Mouse (Mus musculus): ENCODE measurements around the gene Lpgat1. TPM values are rescaled to one million over a fixed set of nuclear protein-coding genes. Genes with fewer than 3 reads are reported as not detected.

The Lpgat1 gene
- total and polyA plus RNA-seq, 3 experiments = 15.3 to 40.0 (median 31.8) TPM

- no peak for TF ChIP-seq KAT2A (IDR thresholded peaks at IDR 0.05; ENCODE audit: insufficient replicate concordance, low read length)
- no peak for TF ChIP-seq MEF2A (IDR thresholded peaks at IDR 0.05; ENCODE audit: borderline replicate concordance, low read depth, low read length)
- TF ChIP-seq USF2 (conservative IDR thresholded peaks at IDR 0.05; ENCODE audit: low read depth, low read length) = no peak
- no peak for TF ChIP-seq EP300 (IDR thresholded peaks at IDR 0.05; ENCODE audit: low read length)
- dilution Hi-C loops (cut with MboI; ENCODE audit: extremely low pct_ligation_motif_present, extremely low pct_unique_long_range_greater_than_20kb, low sequenced_read_pairs) = no loop called here
- Histone ChIP-seq H3K9me3 (replicated peaks; ENCODE audit: low read length) (no peaks in the 10 kb centered on the region), H3K4me2 (ENCODE audit: insufficient read depth, low read depth, poor library complexity, severe bottlenecking) (no peak overlapping the region), H3K9ac (ENCODE audit: insufficient read depth, low read depth) (no peak overlapping the region), H3K79me2 (replicated peaks; ENCODE audit: control insufficient read depth, extremely low read depth, insufficient read depth, poor library complexity, severe bottlenecking) (no peaks in the 10 kb centered on the region), H3K36me3 (replicated peaks in 1 of 2; ENCODE audit: control insufficient read depth in 1 of 2, insufficient read depth in 1 of 2, low read length in 1 of 2) (no peaks in the 10 kb centered on the region), H3K27ac (ENCODE audit: insufficient read depth, low read depth) (no peak overlapping the region), H3K4me3 (replicated peaks in 1 of 3; ENCODE audit: low read depth in 2 of 3, low read length in 2 of 3, poor library complexity in 1 of 3) (no peak overlapping the region), H3K4me1 (ENCODE audit: control insufficient read depth in 1 of 2, insufficient read depth in 2 of 2) (no peaks in the 10 kb centered on the region), H3K27me3 (replicated peaks) (no peaks in the 10 kb centered on the region)
- DNase-seq (ENCODE audit: extremely low read depth) = no peak
- in situ Hi-C loops (cut with MboI; ENCODE audit: low pct_ligation_motif_present, low pct_unique_long_range_greater_than_20kb, low sequenced_read_pairs) = no loop called here
Observed at GRCm38 (mm10) chr1:191698253-191698795, 19.3 kb upstream of the Lpgat1 start.

GRCm38 (mm10) chr1:191704535-191704934 lies 13.1 kb upstream of the Lpgat1 start:
- Histone ChIP-seq H3K27ac (ENCODE audit: insufficient read depth, low read depth) (no peak overlapping the region), H3K9me3 (replicated peaks; ENCODE audit: low read length) (no peaks in the 10 kb centered on the region), H3K9ac (ENCODE audit: insufficient read depth, low read depth) (no peak overlapping the region), H3K4me2 (ENCODE audit: insufficient read depth, low read depth, poor library complexity, severe bottlenecking) (no peak overlapping the region), H3K4me3 (replicated peaks in 1 of 3; ENCODE audit: low read depth in 2 of 3, low read length in 2 of 3, poor library complexity in 1 of 3) (no peak overlapping the region), H3K4me1 (ENCODE audit: control insufficient read depth in 1 of 2, insufficient read depth in 2 of 2) (peaks cover 0 to 3% of the 10 kb centered on the region in 2 experiments; a peak in 1 of 4 replicates), H3K36me3 (replicated peaks in 1 of 2; ENCODE audit: control insufficient read depth in 1 of 2, insufficient read depth in 1 of 2, low read length in 1 of 2) (no peaks in the 10 kb centered on the region), H3K27me3 (replicated peaks) (no peaks in the 10 kb centered on the region), H3K79me2 (replicated peaks; ENCODE audit: control insufficient read depth, extremely low read depth, insufficient read depth, poor library complexity, severe bottlenecking) (no peaks in the 10 kb centered on the region)
- dilution Hi-C loops (cut with MboI; ENCODE audit: extremely low pct_ligation_motif_present, extremely low pct_unique_long_range_greater_than_20kb, low sequenced_read_pairs) = no loop called here
- TF ChIP-seq ZMIZ1 (IDR thresholded peaks at IDR 0.05; ENCODE audit: low read depth, low read length) = no peak
- no peak for TF ChIP-seq POLR2A (IDR thresholded peaks at IDR 0.05; ENCODE audit: low read depth, low read length)
- TF ChIP-seq NELFE (IDR thresholded peaks at IDR 0.05; ENCODE audit: low read depth, low read length) = no peak
- TF ChIP-seq MAX (IDR thresholded peaks at IDR 0.05; ENCODE audit: low read length) = no peak
- TF ChIP-seq CTCF (conservative IDR thresholded peaks at IDR 0.05 in 1 of 2, IDR thresholded peaks at IDR 0.05 in 1 of 2; ENCODE audit: low read depth in 2 of 2, low read length in 2 of 2) = no peak
- TF ChIP-seq PAX5 (IDR thresholded peaks at IDR 0.05; ENCODE audit: low read length) = no peak
- TF ChIP-seq ZNF384 (IDR thresholded peaks at IDR 0.05; ENCODE audit: low read depth, low read length) = no peak
- no peak for TF ChIP-seq MYC (IDR thresholded peaks at IDR 0.05; ENCODE audit: low read depth, low read length)
- TF ChIP-seq SIN3A (IDR thresholded peaks at IDR 0.05; ENCODE audit: low read length) = no peak
- TF ChIP-seq CHD1 (IDR thresholded peaks at IDR 0.05; ENCODE audit: low read depth, low read length) = no peak
- no peak for TF ChIP-seq RAD21 (IDR thresholded peaks at IDR 0.05; ENCODE audit: low read depth, low read length)
- TF ChIP-seq MAZ (IDR thresholded peaks at IDR 0.05; ENCODE audit: low read depth, low read length) = no peak
- TF ChIP-seq GABPA (IDR thresholded peaks at IDR 0.05; ENCODE audit: insufficient replicate concordance, low read depth, low read length) = no peak
- no peak for TF ChIP-seq NRF1 (IDR thresholded peaks at IDR 0.05; ENCODE audit: low read depth, low read length)
- TF ChIP-seq JUND (conservative IDR thresholded peaks at IDR 0.05; ENCODE audit: low read depth, low read length) = no peak
- TF ChIP-seq CHD2 (IDR thresholded peaks at IDR 0.05; ENCODE audit: low read length) = no peak
- TF ChIP-seq TCF12 (IDR thresholded peaks at IDR 0.05; ENCODE audit: low read depth, low read length) = no peak
- no peak for DNase-seq (ENCODE audit: extremely low read depth)
- in situ Hi-C loops (cut with MboI; ENCODE audit: low pct_ligation_motif_present, low pct_unique_long_range_greater_than_20kb, low sequenced_read_pairs) = loop anchor here (25.0 kb wide), 1 partner anchor 92 kb away; no protein-coding TSS in a partner anchor

Measured in CH12.LX (cell line).